Mouse (Mus musculus): ENCODE measurements around the gene Rnf144a. TPM values are rescaled to one million over a fixed set of nuclear protein-coding genes. Genes with fewer than 3 reads are reported as not detected.

Gene Rnf144a
- 18.9 and 25.2 TPM in 2 replicates for polyA plus RNA-seq (2012)

DNA sequence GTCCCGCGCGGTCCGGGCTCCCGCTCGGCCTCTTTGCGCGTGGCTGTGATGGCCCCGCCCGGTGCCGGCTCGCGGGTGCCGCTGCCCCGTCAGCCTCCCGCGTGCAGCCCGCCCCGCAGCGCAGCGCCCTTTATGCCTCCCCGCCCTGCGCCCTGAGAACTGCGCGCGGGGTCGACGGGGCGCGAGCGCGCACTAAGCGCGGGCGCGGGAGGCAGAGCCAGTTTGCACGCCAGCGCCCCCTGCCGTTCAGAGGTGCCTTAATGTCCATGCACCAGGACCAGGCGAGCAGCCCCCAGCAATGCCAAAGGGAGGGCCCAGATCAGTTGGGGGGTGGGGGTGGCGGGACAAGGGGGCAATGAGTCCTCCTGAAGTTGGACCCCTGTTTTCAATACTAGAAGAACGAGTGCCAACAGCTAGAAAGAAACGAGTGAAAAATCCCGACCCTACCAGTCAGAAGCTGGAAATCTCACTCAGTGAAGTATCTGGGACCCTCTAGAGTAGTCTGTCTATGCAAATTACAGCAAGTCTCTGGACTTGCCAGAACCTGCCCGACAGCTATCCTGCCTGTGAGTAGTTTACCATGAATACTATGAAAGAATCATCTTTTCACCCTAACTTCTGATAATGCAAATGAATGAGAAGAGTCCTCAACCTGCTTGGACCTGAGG, at the start of gene Rnf144a:
Gene Rnf144a, minus strand, starts transcription at position 151 of the 668 bp plus-strand sequence.

DNA sequence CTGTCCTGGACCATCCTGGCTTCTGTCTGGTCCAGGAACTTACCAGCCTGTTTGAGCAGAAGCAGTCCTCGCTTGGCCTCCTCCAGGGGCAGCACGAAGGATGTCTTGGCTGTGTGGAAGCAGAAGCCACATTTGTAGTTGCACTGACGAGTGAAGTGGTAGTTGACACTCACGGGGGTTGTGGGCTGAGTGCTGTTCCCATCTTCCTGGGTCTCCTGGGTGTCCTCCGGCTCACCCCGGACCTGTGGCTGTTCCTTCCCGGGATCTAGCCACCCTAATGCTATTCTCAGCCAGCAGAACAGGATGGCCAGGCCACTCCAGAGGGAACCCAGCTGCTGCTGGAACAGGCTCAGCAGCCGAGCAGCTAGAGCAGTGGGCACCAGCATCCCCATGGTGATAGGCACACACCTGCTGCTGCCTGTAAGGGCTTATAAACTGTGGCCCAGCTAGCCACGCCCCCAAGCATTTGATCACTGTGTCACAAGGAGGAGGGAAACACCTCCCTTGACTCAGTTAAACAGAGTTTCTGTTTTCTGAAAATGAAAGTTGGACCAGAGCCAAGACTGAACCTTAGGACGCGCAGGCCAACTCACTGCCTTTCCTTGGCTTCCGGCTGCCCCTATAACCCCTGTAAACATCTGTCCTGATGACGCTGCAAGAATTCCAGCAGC, 41.1 kb upstream of the Rnf144a start, which contains the start of gene Rsad2:
Gene Rsad2, minus strand, starts transcription at position 425 of the 671 bp plus-strand sequence.

Other genes starting within 250 kb of the Rnf144a start
- gene Rsad2, start 41.2 kb upstream of the Rnf144a start, polyA plus RNA-seq (2012), result 2.1 and 2.7 TPM in 2 replicates
- gene Cmpk2, start 54.0 kb upstream of the Rnf144a start, polyA plus RNA-seq (2012), result 8.6 and 9.2 TPM in 2 replicates